Mouse (Mus musculus) forebrain, embryonic 15.5 days (tissue): ENCODE results near the gene Fam107b. TPM values are rescaled to one million over a fixed set of nuclear protein-coding genes. Genes with fewer than 3 reads are reported as not detected.
"Not testable (repeated sequence)": the region's sequence is repeated elsewhere in the genome, so short reads cannot be mapped to it uniquely, and the experiment has no call there.

ENCODE experiments used
- ATAC-seq: fragments of 200-750 bp; cut with Nextera tagmentation; replicated peaks from 2 replicates; pipeline ENCODE4 v1.8.0; 2017; ENCODE audit warnings: mild to moderate bottlenecking, moderate TSS enrichment, moderate library complexity
- H3K27ac ChIP-seq: fragments of 300-500 bp; sonication (generic); replicated peaks from 2 replicates; pipeline ENCODE4 v1.5.1; 2015; ENCODE audit warnings: mild to moderate bottlenecking, inconsistent platforms
- H3K27me3 ChIP-seq: fragments of 300-500 bp; sonication (generic); 2 replicates; pipeline ENCODE4 v1.6.1; 2015; ENCODE audit warnings: inconsistent platforms
- H3K36me3 ChIP-seq: fragments of 300-500 bp; sonication (generic); 2 replicates; pipeline ENCODE4 v1.6.1; 2015; ENCODE audit warnings: mild to moderate bottlenecking, inconsistent platforms
- H3K4me1 ChIP-seq: fragments of 300-500 bp; sonication (generic); 2 replicates; pipeline ENCODE4 v1.6.1; 2015; ENCODE audit warnings: inconsistent platforms
- H3K4me2 ChIP-seq: fragments of 300-500 bp; sonication (generic); replicated peaks from 2 replicates; pipeline ENCODE4 v1.6.1; 2015; ENCODE audit warnings: mild to moderate bottlenecking, inconsistent platforms
- H3K4me3 ChIP-seq: fragments of 300-500 bp; sonication (generic); 2 replicates; pipeline ENCODE4 v1.5.1; 2015; ENCODE audit warnings: mild to moderate bottlenecking, inconsistent platforms
- H3K9ac ChIP-seq: fragments of 300-500 bp; sonication (generic); replicated peaks from 2 replicates; pipeline ENCODE4 v1.6.1; 2015; ENCODE audit warnings: mild to moderate bottlenecking, inconsistent platforms
- H3K9me3 ChIP-seq: fragments of 300-500 bp; sonication (generic); 2 replicates; pipeline ENCODE4 v1.6.1; 2016; ENCODE audit warnings: inconsistent platforms
- WGBS: fragments of 180-500 bp; shearing (Covaris S2); methylation state at CpG from one replicate; pipeline ENCODE4 v1.1.7; 2015; ENCODE audit warnings: mixed read lengths; 5-methylcytosine and 5-hydroxymethylcytosine counted together
- polyA plus RNA-seq: library from polyadenylated mRNA; unstranded; fragments of >200 nt; fragmentation: Nextera tagmentation; extraction: Ambion mirVana; gene quantifications from 2 replicates; pipeline ENCODE4 v1.2.1, GENCODE M21; 2015

The Fam107b gene
- polyA plus RNA-seq, 1 experiment from 2014 or later = 60.4 TPM

DNA sequence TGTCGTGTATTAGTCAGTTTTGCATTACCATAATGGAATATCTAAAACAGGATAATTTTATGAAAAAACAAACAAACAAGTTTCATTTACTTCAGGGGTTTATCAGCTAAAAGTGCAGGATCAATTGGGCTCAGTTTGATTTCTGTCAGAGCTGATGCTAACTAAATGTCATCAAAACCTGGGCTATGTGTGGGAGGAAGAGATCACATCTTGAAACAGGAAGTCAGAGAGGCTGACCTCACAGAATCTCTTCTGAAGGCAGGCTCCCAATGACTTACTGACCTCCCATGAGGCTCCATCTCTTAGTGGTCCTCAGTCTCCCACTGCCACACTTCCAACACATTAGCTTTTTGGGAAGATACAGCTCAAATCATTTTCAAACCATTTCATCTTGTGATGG, 136.9 kb downstream of the Fam107b start:
- Histone ChIP-seq H3K36me3 (no peaks in the 10 kb centered on the region), H3K4me2 (no peak overlapping the region), H3K4me1 (no peaks in the 10 kb centered on the region), H3K9me3 (no peaks in the 10 kb centered on the region), H3K9ac (no peak overlapping the region), H3K27me3 (no peaks in the 10 kb centered on the region), H3K4me3 (no peak overlapping the region), H3K27ac (no peak overlapping the region)
- WGBS = 96% methylated on average over 1 of the region's 1 CpGs
- no peak for ATAC-seq

DNA sequence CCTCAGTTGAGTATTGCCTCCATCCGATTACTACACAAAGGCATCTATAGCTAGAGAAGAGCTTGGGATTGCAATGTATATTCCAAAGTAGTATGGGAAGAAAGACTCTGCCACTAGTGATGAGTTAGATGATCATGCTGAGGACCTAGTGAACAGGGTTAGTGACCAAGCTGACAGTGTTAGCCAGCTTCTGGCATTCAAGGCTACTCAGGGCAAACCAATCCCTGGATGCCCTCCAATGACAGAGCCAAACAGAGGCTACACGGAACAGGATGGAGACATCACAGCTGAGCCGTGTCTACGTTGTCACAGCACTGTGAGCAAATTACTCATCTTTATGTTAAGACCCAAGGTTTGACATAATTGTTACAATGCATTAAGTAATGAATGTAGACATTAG, 138.3 kb downstream of the Fam107b start:
- Histone ChIP-seq H3K4me1 (no peaks in the 10 kb centered on the region), H3K27me3 (no peaks in the 10 kb centered on the region), H3K9me3 (no peaks in the 10 kb centered on the region), H3K4me2 (no peak overlapping the region), H3K9ac (no peak overlapping the region), H3K36me3 (no peaks in the 10 kb centered on the region), H3K4me3 (no peak overlapping the region), H3K27ac (no peak overlapping the region)
- WGBS = 94% methylated on average over 4 of the region's 4 CpGs
- no peak for ATAC-seq

DNA sequence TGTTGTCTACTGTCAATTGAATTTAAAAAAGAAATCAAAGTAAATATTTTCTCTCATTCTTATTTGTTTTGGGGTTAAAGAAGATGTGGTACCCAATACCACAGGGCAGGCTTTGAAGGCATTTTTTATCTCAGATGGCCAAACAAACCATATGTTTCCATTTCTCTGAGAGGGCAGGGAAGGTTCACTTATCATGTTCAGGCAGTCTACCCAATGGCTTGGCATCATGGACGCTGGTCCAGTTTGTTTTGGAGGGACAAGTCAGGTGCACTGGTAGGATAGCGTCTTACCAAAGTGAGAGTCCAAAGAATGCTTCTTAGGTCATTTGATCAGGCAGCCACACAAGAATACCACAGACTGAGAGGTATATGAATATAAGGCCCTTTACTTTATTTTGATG, 139.6 kb downstream of the Fam107b start:
- no peak overlapping the region for H3K9ac ChIP-seq
- no peaks in the 10 kb centered on the region for H3K27me3 ChIP-seq
- 90% methylated on average over 2 of the region's 2 CpGs for WGBS
- H3K27ac ChIP-seq = no peak overlapping the region
- no peak overlapping the region for H3K4me2 ChIP-seq
- peaks cover 8% of the 10 kb centered on the region for H3K4me1 ChIP-seq
- ATAC-seq = no peak
- H3K4me3 ChIP-seq = no peak overlapping the region
- no peaks in the 10 kb centered on the region for H3K36me3 ChIP-seq
- H3K9me3 ChIP-seq = no peaks in the 10 kb centered on the region

DNA sequence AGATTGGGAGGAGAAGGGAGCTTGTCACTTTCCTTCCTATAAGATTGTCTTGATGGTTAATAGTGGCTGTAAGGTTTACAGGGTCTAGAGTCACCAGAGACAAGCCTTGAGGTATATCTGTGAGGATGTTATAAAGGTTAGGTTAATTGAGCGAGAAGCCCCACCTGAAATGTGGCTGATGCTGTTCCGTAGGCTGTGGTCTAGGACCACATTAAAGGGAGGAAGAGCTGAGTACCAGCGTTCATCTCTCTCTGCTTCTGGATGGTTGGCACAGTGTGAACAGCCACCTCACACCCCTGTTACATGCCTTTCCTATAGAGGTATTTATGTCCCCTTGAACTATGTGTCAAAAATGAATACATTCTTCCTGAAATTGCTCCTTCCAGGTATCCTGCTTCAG, 140.2 kb downstream of the Fam107b start:
- H3K4me2 ChIP-seq = no peak overlapping the region
- peaks cover 14% of the 10 kb centered on the region for H3K4me1 ChIP-seq
- ATAC-seq = no peak
- no peak overlapping the region for H3K4me3 ChIP-seq
- H3K27ac ChIP-seq = no peak overlapping the region
- H3K9ac ChIP-seq = no peak overlapping the region
- 83% methylated on average over 3 of the region's 3 CpGs for WGBS
- no peaks in the 10 kb centered on the region for H3K9me3 ChIP-seq
- H3K36me3 ChIP-seq = no peaks in the 10 kb centered on the region
- no peaks in the 10 kb centered on the region for H3K27me3 ChIP-seq

DNA sequence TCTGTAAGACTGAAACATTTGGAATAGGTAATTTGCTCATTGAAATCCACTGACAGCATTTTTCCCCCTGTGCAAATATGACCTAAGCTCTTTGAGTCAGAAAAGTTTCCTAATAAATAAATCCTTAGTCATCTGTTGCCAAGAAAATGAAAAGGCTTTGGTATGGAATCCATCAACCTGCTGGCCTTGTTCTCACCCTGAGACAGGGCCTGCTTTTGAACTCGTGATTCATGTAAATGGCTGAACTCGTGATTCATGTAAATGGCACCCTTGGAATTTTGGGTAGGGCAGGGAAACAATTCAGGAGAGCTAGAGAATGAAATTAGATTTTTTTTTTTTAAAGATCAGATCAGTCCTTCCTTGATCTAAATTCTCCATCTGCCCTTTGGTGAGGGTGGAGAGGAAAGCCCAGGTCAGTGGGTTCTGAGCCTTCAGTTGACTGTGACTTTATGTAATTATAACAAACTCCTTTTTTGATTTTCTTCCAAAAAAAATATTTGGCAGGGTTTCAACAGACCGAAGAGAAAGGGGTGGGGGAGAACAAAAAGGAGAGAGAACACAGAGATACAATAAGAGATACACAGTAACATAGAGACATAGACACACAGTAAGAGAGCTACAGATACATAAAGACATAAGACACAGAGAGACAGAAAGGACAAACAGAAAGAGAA, 142.2 kb downstream of the Fam107b start:
- H3K36me3 ChIP-seq = no peaks in the 10 kb centered on the region
- no peak overlapping the region for H3K9ac ChIP-seq
- no peak overlapping the region; the same call in 1 of the 2 replicates for H3K4me3 ChIP-seq
- H3K9me3 ChIP-seq = no peaks in the 10 kb centered on the region
- WGBS = 40% methylated on average over 3 of the region's 3 CpGs
- peak overlapping the region; percentile 63; the same call in 1 of the 2 replicates for H3K4me2 ChIP-seq
- 0 out of 2 replicates have a peak, but pooled peaks have one; percentile 14 for ATAC-seq
- H3K4me1 ChIP-seq = peaks cover 34% of the 10 kb centered on the region
- peak overlapping the region; percentile 85; the same call in 1 of the 2 replicates for H3K27ac ChIP-seq
- H3K27me3 ChIP-seq = no peaks in the 10 kb centered on the region

DNA sequence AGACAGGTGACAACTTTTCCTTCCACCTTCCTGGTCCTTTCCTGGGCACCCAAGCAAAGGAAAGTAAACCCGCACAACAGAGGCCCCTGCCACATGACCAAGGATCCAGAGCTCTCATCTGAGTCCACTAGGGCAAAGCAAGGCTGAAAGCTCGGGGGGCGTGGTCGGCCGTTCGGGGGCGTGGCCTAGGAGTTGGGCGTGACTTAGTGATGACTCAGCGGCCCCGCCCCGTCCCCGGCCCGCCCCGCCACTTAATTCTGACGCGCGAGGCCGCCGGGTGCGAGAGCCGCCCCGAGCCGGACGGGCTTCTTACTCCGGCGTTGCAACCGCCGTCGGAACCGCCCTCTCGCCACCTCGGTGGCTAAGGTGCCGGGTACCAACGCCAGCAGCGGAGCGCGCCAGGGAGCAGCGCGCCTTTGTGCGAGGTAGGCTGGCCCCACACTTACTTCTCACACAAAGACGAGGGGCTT, 143.0 kb downstream of the Fam107b start:
- no peaks in the 10 kb centered on the region for H3K36me3 ChIP-seq
- H3K27me3 ChIP-seq = no peaks in the 10 kb centered on the region
- H3K9me3 ChIP-seq = no peaks in the 10 kb centered on the region
- peak overlapping the region; percentile 95 for H3K4me3 ChIP-seq
- WGBS = under 1% methylated on average over 41 of the region's 41 CpGs
- H3K9ac ChIP-seq = peak overlapping the region; percentile 93
- peak overlapping the region; percentile 63 for H3K4me2 ChIP-seq
- ATAC-seq = peak; percentile 94
- H3K27ac ChIP-seq = peak overlapping the region; percentile 85
- H3K4me1 ChIP-seq = peaks cover 38% of the 10 kb centered on the region

DNA sequence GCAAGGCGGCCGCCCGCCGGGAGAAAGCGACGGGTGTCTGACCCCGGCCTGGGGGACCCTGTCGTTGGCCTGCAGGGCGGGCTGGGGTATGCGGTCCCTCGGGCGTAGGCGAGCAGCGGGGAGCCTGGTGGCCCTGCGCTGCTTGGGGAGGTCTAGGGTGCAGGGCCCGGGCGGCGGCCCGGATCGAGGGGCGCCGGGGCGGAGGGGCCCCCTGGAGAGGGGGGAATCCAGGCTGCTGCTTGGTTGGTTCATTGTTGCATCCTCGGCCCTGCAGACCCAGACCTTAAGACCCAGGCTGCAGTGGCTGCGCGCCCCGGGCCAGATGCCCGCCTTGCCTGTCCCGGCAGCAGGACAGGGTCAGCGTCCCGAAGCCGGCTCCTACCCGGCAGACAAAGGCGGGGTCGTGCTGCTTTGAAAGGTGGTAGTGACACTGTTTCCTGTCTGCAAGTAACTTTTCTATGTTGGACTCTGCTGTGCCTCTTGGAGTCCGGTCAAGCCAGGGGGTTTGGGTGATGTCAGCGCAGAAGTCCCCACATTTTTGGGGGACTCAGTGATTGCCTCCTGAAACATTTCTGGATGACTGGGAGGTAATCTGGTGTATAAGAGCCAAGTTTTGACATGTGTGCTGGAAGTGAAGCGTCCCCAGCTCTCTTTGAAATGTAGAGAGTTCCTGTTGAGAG, 143.5 kb downstream of the Fam107b start:
- Histone ChIP-seq H3K9ac (peak overlapping the region; percentile 93), H3K4me1 (peaks cover 38% of the 10 kb centered on the region), H3K36me3 (no peaks in the 10 kb centered on the region), H3K27ac (peak overlapping the region; percentile 85), H3K4me2 (peak overlapping the region; percentile 63), H3K9me3 (no peaks in the 10 kb centered on the region), H3K27me3 (no peaks in the 10 kb centered on the region), H3K4me3 (peak overlapping the region; percentile 95)
- ATAC-seq = no peak; the same call in 1 of the 2 replicates
- whole genome bisulfite sequencing = under 1% methylated on average over 37 of the region's 38 CpGs

DNA sequence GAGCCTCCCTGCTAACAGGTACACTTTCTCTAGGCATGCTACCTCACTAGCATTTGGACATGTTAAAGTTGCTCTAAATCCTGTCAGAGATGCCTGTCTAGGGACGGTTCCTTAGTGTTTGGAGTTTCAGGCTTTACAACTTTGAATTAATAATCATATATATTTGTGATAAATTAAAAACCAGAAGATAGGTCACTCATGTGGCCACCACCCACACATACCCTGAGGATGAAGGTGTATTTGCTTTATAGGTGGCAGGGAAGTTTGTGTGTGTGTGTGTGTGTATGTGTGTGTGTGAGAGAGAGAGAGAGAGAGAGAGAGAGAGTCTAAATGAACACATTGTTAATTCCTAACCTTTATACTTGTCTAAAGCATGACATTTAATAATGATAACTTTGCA, 144.2 kb downstream of the Fam107b start:
- Histone ChIP-seq H3K27me3 (no peaks in the 10 kb centered on the region), H3K4me3 (peak overlapping the region; percentile 95), H3K4me2 (peak overlapping the region; percentile 63), H3K9ac (peak overlapping the region; percentile 93), H3K4me1 (peaks cover 38% of the 10 kb centered on the region), H3K27ac (no peak overlapping the region), H3K9me3 (no peaks in the 10 kb centered on the region), H3K36me3 (no peaks in the 10 kb centered on the region)
- WGBS = 40% methylated on average over 1 of the region's 1 CpGs
- ATAC-seq = no peak

DNA sequence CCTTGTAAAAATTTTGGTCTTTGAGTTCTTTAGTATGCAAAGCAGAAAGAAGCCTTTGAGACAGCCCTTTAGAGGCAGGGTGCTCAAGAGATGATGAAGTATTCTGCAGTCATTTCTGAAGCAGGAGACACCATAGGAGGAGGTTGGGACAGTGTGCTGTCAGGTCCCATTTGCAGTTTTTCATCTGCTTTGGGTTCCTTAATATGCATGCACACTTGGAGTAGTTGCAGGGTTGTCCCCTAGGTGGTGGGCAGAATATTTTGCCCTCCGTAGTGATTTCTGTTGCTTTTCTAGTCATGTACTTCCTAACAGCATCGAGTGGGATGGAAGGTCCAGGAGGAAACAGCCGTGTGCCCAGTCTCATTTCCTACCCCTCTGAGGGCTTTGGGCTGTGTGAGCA, 145.1 kb downstream of the Fam107b start:
- Histone ChIP-seq H3K4me2 (peak overlapping the region; percentile 63), H3K27ac (no peak overlapping the region), H3K4me1 (peaks cover 38% of the 10 kb centered on the region), H3K4me3 (peak overlapping the region; percentile 0; the same call in 1 of the 2 replicates), H3K9ac (no peak overlapping the region), H3K27me3 (no peaks in the 10 kb centered on the region), H3K9me3 (no peaks in the 10 kb centered on the region), H3K36me3 (no peaks in the 10 kb centered on the region)
- whole genome bisulfite sequencing = 77% methylated on average over 3 of the region's 3 CpGs
- no peak for ATAC-seq

DNA sequence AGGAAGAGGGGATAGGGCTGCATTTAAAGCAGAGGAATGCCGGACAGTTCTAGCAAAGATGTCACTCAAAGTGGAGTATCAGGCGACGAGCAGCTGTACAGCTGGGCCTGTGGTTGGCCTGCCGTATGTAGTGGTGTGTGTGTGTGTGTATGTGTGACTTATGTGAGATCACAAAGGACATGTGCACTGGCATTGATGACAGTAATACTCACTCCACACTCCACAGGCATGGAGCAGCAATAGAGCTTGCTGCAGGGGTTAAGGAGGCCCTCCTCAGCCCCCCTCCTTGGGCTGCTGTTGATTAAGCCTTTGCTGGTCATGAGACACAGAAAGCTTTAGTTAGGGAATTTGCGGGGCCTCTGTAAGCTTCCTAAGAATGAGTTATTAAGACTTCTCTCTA, 147.0 kb downstream of the Fam107b start:
- no peak overlapping the region for H3K4me2 ChIP-seq
- H3K27me3 ChIP-seq = no peaks in the 10 kb centered on the region
- peaks cover 46% of the 10 kb centered on the region for H3K4me1 ChIP-seq
- no peaks in the 10 kb centered on the region for H3K36me3 ChIP-seq
- H3K27ac ChIP-seq = no peak overlapping the region
- WGBS = 65% methylated on average over 5 of the region's 5 CpGs
- no peak for ATAC-seq
- no peaks in the 10 kb centered on the region for H3K9me3 ChIP-seq
- H3K9ac ChIP-seq = no peak overlapping the region
- H3K4me3 ChIP-seq = no peak overlapping the region

DNA sequence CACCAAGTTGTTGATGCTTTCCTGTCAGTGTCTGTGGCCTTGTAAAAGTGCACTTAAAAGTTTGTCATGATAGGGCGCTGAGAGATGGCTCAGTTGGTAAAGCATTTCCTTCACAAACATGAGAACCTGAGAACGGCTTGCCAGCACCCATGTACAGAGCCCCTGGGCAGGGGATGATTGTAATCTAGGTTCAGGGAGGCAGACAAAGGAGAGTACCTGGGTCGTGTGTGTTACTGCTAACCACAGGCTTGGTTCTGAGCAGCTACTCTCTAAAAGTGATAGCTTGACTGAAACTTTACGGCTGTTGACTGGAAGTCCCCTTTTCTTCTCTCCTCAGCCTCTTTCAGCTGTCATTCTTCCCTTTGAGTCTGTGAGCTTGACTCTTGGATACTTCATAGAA, 147.6 kb downstream of the Fam107b start:
- 87% methylated on average over 4 of the region's 4 CpGs for WGBS
- Histone ChIP-seq H3K27ac (no peak overlapping the region), H3K9me3 (no peaks in the 10 kb centered on the region), H3K9ac (no peak overlapping the region), H3K4me3 (no peak overlapping the region), H3K27me3 (no peaks in the 10 kb centered on the region), H3K4me1 (peaks cover 46% of the 10 kb centered on the region), H3K4me2 (no peak overlapping the region), H3K36me3 (no peaks in the 10 kb centered on the region)
- no peak for ATAC-seq

DNA sequence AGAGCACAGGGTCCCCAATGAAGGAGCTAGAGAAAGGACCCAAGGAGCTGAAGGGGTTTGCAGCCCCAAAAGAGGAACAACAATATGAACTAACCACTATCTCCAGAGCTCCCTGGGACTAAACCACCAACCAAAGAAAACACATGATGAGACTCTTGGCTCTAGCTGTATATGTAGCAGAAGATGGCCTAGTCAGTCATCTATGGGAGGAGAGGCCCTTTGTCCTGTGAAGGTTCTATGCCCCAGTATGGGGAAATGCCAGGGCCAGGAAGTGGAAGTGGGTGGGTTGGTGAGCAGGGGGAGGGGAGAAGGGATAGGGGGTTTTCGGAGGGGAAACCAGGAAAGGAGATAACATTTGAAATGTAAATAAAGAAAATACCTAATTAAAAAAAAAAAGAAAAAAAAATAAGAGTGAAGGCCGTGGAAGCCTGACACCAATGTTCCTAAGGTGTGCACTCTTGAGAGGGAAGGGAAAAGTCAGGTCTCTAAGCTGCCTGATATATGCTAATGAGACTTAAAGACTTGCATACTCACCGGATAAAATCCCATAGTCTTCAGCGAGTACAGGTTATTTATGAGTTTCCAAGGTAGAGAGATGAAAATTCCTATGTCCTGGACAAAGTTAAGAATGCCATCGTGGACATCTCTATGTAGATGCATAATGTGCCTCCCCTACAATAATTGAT, 149.3 kb downstream of the Fam107b start:
- not testable (repeated sequence) for H3K27ac ChIP-seq, H3K4me2 ChIP-seq, H3K36me3 ChIP-seq, H3K9me3 ChIP-seq, H3K27me3 ChIP-seq, H3K4me3 ChIP-seq, H3K9ac ChIP-seq, ATAC-seq
- 90% methylated on average over 5 of the region's 5 CpGs for WGBS
- H3K4me1 ChIP-seq = peaks cover 44% of the 10 kb centered on the region
